Mouse (Mus musculus): Measurements from ENCODE around the gene Kif2c. TPM values are rescaled to one million over a fixed set of nuclear protein-coding genes. Genes with fewer than 3 reads are reported as not detected.
A peak's percentile ranks its signal among the peaks of the same experiment; 100 is the strongest.

Kif2c gene
- polyA plus RNA-seq, 1 experiment from 2014 or later: 78.4 TPM

DNA sequence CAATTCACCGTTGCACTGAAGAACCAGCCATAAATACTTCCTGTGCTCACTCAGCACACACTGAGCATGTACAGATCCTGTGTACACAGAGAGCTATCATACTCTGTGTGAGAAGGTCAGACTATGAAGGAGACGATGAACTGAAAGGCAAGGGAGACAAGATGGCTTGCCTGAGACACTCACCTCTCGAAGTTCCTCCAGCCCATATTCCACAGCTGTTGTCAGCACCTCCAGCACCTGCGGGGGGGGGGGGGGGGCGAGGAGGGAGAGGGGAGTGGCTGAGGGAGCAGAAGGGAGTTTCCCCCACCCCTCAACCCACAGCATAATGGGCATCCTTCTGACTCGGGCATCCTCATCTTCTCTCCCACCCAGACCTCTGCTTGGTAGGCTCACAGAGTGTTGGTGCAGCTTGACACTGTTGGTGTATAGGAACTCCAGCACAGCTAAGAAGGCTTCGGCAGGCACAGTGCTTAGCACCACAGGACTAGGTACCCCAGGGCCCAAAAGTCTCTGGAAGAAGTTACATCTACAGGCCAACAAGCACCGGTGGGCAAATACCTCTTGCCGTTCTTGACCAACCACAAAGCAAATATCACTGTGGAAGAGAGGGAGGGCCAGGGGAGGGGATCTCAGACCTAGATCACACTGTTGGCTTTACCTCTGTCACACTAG is 58.8 kb downstream of the Kif2c start:
- Histone ChIP-seq H3K4me3 (no peak overlapping the region), H3K27ac (no peak overlapping the region), H3K36me3 (0 out of 2 replicates have a peak, but pooled peaks cover under 1% of the 10 kb centered on the region), H3K27me3 (no peaks in the 10 kb centered on the region), H3K9me3 (no peaks in the 10 kb centered on the region), H3K9ac (no peak overlapping the region), H3K4me2 (no peak overlapping the region), H3K4me1 (peaks cover 37% of the 10 kb centered on the region)
- ATAC-seq (ENCODE audit: borderline replicate concordance, extremely low read depth, low FRiP score, low TSS enrichment): no peak
- WGBS: 67% methylated on average over 7 of the region's 9 CpGs

DNA sequence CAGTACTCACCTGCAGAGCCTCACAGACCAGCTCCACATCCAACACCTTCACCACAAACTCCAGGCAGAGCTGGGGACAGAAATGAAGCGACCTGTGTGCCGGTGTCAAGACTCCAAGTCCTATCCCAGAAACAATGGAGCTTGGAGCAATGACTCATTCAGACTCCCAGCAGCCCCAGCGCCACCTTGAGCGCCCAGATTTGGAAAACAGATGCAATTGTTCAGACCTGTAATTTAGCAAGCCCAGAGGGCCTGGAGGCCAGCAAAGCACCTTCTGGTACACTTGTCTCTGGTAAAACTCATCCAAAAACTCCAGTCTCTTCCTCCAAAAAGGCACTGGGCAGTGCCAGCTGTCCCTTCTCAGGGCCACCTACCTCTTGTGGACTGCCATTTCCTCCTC is 60.2 kb downstream of the Kif2c start:
- 80% methylated on average over 4 of the region's 4 CpGs for WGBS
- no peak overlapping the region for H3K4me2 ChIP-seq

DNA sequence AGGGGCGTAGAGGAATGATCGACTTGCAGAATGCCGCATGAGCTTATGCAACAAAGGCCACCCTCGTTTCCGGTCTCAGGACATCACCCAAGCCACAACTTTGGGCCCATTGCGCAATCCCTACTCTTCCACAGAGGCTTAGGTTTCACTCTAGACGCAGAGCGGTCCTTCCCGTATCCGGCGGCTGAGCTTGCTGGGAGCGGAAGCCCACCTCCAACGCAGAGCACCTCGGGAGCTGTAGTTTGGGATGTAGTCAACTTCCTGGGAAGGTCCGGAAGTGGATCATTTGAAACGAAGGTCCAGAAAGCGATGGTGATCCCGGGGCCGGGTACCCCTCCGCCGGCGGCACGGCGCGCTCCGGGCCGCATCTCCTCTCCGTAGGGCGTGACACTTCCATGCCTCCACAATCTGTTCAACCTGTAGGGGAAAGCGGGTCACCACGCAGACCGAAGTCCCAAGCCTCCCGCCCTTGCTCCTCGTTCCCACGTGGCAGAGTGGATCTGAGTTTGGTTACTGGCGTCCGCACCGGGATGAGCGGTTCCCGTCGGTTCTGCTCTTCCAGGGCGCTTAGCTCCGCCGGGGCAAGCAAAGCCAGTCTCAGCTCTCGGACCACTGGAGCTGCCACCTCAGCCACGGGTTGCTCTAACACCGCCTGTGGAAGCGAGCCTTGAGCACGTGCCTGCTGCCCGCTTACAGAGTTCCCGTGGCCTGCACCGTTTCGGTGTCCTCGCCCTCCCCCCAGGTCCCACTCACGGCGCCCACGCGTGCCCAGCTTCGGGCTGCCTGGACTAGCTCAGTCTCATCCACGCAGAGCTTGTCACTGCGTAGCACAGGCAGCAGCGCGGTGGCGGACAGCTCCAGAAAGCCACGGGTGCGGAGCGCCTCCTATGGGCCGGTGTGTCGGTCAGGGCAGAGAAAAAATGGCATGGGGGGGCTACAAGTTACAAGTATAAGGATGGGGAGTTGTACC is 61.7 kb downstream of the Kif2c start:
- peak; percentile 93 for ATAC-seq (ENCODE audit: borderline replicate concordance, extremely low read depth, low FRiP score, low TSS enrichment)
- peak overlapping the region; percentile 93 for H3K27ac ChIP-seq
- H3K4me1 ChIP-seq: peaks cover 27% of the 10 kb centered on the region
- no peaks in the 10 kb centered on the region for H3K9me3 ChIP-seq
- H3K9ac ChIP-seq: peak overlapping the region; percentile 73
- peak overlapping the region; percentile 60 for H3K4me3 ChIP-seq
- peak overlapping the region; percentile 99 for H3K4me2 ChIP-seq
- H3K36me3 ChIP-seq: no peaks in the 10 kb centered on the region
- under 1% methylated on average over 69 of the region's 69 CpGs for WGBS
- no peaks in the 10 kb centered on the region for H3K27me3 ChIP-seq

More for the DNA sequence above, 60.2 kb downstream of the Kif2c start:
- no peak overlapping the region for H3K4me3 ChIP-seq
- H3K9me3 ChIP-seq: no peaks in the 10 kb centered on the region
- no peak overlapping the region for H3K27ac ChIP-seq
- no peak for ATAC-seq (ENCODE audit: borderline replicate concordance, extremely low read depth, low FRiP score, low TSS enrichment)
- H3K27me3 ChIP-seq: no peaks in the 10 kb centered on the region
- H3K36me3 ChIP-seq: no peaks in the 10 kb centered on the region
- H3K9ac ChIP-seq: no peak overlapping the region
- peaks cover 37% of the 10 kb centered on the region for H3K4me1 ChIP-seq

DNA sequence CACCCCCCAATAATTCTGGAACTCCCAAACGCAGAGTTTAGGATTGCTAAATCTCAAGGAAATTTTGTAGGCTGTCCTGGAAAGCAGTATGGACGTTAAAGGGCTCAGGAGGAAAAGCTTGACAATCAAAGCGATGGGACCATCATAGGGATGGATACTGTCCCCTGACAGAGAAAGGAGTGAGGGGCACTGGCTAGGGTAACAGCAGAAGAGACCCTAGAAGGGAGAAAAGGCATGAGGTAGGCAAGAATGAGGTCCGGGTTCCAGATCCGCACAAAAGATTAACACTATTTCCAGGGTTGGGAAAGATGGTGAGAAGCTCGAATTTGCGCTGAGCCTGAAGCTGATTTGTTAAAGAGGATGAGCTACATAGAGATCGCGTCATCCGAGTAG is 62.4 kb downstream of the Kif2c start:
- peak overlapping the region; percentile 60 for H3K4me3 ChIP-seq
- H3K27ac ChIP-seq: peak overlapping the region; percentile 93
- peak overlapping the region; percentile 53 for H3K9ac ChIP-seq
- H3K4me2 ChIP-seq: peak overlapping the region; percentile 99
- H3K4me1 ChIP-seq: peaks cover 20% of the 10 kb centered on the region
- no peaks in the 10 kb centered on the region for H3K36me3 ChIP-seq
- H3K9me3 ChIP-seq: no peaks in the 10 kb centered on the region
- H3K27me3 ChIP-seq: no peaks in the 10 kb centered on the region
- WGBS: 2% methylated on average over 10 of the region's 10 CpGs
- peak; percentile 1 for ATAC-seq (ENCODE audit: borderline replicate concordance, extremely low read depth, low FRiP score, low TSS enrichment)

DNA sequence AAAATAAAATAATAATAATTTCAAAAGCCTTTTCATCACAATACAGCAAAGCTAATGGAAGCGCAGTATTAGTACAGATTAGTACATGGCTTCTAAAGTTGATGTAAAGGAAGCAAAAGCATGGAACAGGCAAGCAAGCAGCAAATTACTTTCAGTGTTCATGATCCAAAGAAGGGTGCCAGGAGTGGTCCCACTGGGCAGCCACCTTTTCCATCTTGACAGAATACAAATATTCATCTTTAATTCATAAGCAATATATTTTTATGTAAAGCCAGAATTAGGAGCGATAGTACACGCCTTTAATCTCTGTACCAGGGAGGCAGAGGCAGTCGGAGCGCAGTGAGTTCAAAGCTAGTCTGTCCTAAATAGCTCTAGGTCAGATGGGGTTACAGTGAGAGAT is 62.8 kb downstream of the Kif2c start:
- peak overlapping the region; percentile 93 for H3K27ac ChIP-seq

DNA sequence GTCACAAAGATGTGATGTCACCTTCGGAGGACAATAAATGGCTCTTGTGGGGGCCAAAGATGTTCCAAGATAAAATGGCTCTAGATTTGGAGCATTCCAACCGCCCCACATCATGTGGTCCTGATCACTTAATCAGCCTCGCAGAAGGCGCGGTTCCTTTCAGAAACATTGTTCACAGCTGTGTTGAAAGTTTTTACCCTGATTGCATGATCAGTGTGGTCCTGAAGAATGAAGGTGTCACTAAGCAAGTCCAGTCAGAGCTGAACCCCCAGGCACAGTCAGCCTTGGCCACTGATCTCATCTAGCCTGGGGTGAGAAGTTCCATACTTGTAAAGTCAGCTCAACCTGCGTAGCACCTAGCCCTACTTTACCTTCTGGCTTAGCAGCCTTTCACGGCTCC is 64.5 kb downstream of the Kif2c start:
- no peak overlapping the region for H3K9ac ChIP-seq
- no peaks in the 10 kb centered on the region for H3K27me3 ChIP-seq
- no peak overlapping the region for H3K27ac ChIP-seq
- 91% methylated on average over 7 of the region's 7 CpGs for WGBS
- peaks cover 11% of the 10 kb centered on the region for H3K36me3 ChIP-seq
- H3K4me1 ChIP-seq: peaks cover 11% of the 10 kb centered on the region
- H3K4me2 ChIP-seq: no peak overlapping the region
- H3K9me3 ChIP-seq: no peaks in the 10 kb centered on the region
- no peak for ATAC-seq (ENCODE audit: borderline replicate concordance, extremely low read depth, low FRiP score, low TSS enrichment)
- H3K4me3 ChIP-seq: no peak overlapping the region

More for the DNA sequence above, 62.8 kb downstream of the Kif2c start:
- no peaks in the 10 kb centered on the region for H3K27me3 ChIP-seq
- H3K4me3 ChIP-seq: peak overlapping the region; percentile 60
- peak overlapping the region; percentile 53; the same call in 1 of the 2 replicates for H3K9ac ChIP-seq
- no peaks in the 10 kb centered on the region for H3K9me3 ChIP-seq
- H3K36me3 ChIP-seq: peaks cover 3% of the 10 kb centered on the region
- peak overlapping the region; percentile 99 for H3K4me2 ChIP-seq
- WGBS: 68% methylated on average over 5 of the region's 5 CpGs
- peaks cover 16% of the 10 kb centered on the region for H3K4me1 ChIP-seq
- ATAC-seq (ENCODE audit: borderline replicate concordance, extremely low read depth, low FRiP score, low TSS enrichment): no peak

DNA sequence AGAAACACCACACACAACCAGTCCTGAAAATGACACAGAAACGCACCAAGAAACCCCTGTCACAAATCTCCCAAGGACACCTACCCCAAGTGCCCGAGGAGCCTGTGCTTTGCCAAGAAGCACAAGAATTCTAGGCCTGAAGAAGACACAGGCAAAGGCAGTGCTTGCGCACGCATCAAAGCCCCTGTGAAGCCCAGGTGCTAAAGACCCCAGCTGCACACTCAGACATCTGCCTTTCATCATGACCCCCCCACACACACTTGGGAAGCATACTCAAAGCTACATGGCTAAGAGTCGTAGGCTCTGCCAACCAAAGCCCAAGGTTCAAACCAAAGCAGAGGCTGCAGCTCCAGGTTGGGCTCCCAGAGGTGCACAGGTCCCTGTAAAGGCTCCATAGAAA is 66.8 kb downstream of the Kif2c start:
- Histone ChIP-seq H3K27me3 (no peaks in the 10 kb centered on the region), H3K9me3 (no peaks in the 10 kb centered on the region), H3K4me2 (no peak overlapping the region), H3K4me3 (no peak overlapping the region), H3K36me3 (peaks cover 19% of the 10 kb centered on the region), H3K9ac (no peak overlapping the region), H3K27ac (no peak overlapping the region), H3K4me1 (peaks cover 5% of the 10 kb centered on the region)
- no peak for ATAC-seq (ENCODE audit: borderline replicate concordance, extremely low read depth, low FRiP score, low TSS enrichment)
- 71% methylated on average over 5 of the region's 5 CpGs for WGBS

DNA sequence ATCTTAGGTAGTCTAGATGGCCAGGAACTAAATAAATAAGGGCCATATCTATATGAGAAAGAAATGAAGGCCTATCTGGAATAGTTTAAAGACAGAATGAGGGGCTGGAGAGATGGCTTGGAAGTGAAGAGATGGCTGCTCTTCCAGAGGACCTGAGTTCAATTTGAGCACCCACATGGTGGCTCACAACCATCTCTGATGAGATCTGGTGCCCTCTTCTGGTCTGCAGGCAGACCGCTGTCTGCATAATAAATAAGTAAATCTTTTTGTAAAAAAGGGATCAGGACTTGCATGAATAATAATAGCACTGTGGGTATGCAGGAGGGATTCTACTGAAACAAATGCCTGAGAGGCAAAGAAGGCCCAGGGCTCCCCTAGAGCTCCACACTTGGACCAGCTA is 69.2 kb downstream of the Kif2c start:
- H3K4me2 ChIP-seq: no peak overlapping the region
- no peak for ATAC-seq (ENCODE audit: borderline replicate concordance, extremely low read depth, low FRiP score, low TSS enrichment)
- WGBS: 80% methylated on average over 1 of the region's 1 CpGs
- no peak overlapping the region for H3K4me3 ChIP-seq
- peaks cover 34% of the 10 kb centered on the region for H3K36me3 ChIP-seq
- H3K9ac ChIP-seq: no peak overlapping the region
- H3K27ac ChIP-seq: no peak overlapping the region
- H3K9me3 ChIP-seq: no peaks in the 10 kb centered on the region
- H3K27me3 ChIP-seq: no peaks in the 10 kb centered on the region
- no peaks in the 10 kb centered on the region for H3K4me1 ChIP-seq

DNA sequence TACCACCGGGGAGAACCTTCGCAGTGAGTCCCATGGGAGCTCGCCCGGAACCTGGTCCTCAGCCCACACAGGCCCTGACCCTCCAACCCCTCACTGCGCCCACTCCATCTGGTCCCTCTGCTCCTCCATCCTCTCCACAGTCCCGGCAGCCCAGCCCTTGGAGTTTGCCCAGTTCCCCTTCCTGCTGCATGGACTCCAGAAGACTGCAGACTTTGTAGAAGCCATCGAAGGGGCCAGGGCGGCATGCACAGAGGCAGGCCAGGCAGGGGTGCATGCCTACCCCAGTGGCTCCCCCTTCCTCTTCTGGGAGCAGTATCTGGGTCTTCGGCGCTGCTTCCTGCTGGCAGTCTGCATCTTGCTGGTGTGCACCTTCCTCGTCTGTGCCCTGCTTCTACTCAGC is 71.5 kb downstream of the Kif2c start:
- Histone ChIP-seq H3K4me1 (no peaks in the 10 kb centered on the region), H3K36me3 (peaks cover 34% of the 10 kb centered on the region), H3K9me3 (no peaks in the 10 kb centered on the region), H3K27me3 (no peaks in the 10 kb centered on the region), H3K4me2 (no peak overlapping the region), H3K27ac (no peak overlapping the region), H3K4me3 (no peak overlapping the region), H3K9ac (no peak overlapping the region)
- no peak for ATAC-seq (ENCODE audit: borderline replicate concordance, extremely low read depth, low FRiP score, low TSS enrichment)
- 91% methylated on average over 11 of the region's 11 CpGs for WGBS

DNA sequence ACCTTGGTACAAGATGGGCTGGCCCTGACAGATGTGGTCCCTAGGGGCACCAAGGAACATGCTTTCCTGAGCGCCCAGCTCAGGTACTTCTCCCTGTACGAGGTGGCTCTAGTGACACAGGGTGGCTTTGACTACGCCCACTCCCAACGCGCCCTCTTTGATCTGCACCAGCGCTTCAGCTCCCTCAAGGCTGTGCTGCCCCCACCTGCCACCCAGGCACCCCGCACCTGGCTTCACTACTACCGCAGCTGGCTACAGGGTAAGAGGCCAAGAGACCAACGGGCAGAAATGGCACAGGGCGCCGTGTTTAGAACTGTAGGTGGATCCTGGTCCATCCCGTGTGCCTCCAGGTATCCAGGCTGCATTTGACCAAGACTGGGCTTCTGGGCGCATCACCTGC is 72.2 kb downstream of the Kif2c start:
- no peak overlapping the region for H3K27ac ChIP-seq
- peaks cover 38% of the 10 kb centered on the region for H3K36me3 ChIP-seq
- H3K9ac ChIP-seq: no peak overlapping the region
- peaks cover 3% of the 10 kb centered on the region for H3K4me1 ChIP-seq
- ATAC-seq (ENCODE audit: borderline replicate concordance, extremely low read depth, low FRiP score, low TSS enrichment): no peak
- H3K27me3 ChIP-seq: no peaks in the 10 kb centered on the region
- H3K4me2 ChIP-seq: no peak overlapping the region
- WGBS: 87% methylated on average over 13 of the region's 13 CpGs
- H3K4me3 ChIP-seq: no peak overlapping the region
- H3K9me3 ChIP-seq: no peaks in the 10 kb centered on the region
